Mouse (Mus musculus): ENCODE data around the gene Rps21.

Rps21 gene

DNA sequence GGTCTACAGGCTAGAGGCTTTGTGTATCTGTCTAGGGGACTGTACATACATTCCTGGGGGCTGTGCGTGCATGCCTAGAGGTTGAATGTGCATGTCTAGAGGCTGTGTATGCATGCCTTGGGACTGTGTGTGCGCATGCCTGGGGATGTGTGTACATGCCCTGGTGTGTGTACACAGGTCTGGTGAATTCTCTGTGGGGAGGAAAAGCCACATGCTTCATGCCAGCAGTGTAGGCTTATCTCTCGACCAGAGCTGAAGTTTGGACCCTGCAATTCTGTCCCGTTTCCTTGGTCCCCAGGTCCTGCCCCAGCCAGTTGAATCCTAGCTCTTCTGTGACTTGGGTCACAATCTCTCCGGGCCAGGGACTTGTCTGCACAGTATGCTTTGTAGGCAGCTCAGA is 34.4 kb downstream of the Rps21 start:
- no peak for DNase-seq

DNA sequence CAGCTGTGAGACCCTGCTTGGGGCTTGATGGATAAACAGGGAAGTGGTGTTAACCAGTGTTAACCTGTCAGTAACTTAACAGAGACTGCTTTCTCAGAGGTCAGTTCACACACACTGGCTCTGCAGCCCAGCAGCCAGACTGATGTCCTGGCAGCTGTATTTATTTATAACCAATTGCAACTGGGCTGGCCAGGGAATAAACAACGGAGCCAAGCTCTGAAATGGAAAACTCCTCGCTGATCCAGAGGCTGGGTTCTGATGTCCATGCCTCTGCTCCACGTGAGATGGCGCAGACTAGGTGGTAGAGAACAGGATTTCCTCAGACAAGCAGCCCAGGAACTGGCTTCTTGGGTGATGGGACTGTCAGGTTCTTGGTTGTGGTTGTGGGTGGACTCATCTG is 34.8 kb downstream of the Rps21 start:
- DNase-seq = no peak

DNA sequence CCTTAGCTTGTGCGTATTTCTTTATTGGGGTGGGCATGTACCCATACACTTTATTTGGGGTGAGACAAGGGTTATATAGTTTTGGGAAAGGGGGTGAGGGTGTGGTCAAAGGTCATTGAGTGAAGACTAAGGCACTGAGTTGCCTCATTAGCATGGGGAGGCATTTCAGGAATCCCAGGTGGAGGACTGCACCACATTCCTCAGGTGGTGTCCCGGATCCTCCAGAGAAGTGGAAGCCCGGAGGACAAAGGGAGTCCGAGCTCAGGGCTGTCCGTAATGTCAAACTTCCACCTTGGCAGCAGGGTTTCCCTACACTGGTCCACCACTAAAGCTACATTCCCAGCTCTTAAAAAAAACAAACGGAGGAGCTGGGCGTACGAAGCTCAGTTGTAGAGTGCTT is 35.7 kb downstream of the Rps21 start:
- no peak for DNase-seq

DNA sequence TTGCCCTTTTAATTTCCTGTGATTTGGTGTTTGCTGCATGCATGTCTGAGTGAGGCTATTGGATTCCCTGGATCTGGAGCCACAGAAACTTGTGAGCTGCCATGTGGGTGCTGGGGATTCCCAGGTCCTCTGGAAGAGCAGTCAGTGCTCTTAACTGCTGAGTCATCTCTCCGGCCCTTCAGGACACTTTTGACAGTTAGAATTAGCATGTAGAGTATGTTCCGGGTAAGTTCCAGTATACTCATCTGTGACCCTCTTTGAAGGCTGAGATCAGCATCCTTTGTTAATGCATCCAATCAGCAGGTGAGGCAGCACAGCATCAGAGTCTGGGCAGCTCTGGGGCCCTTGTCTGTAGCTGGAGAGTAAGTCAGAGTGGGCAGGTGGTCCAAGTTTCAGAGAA is 43.1 kb downstream of the Rps21 start:
- DNase-seq = no peak

DNA sequence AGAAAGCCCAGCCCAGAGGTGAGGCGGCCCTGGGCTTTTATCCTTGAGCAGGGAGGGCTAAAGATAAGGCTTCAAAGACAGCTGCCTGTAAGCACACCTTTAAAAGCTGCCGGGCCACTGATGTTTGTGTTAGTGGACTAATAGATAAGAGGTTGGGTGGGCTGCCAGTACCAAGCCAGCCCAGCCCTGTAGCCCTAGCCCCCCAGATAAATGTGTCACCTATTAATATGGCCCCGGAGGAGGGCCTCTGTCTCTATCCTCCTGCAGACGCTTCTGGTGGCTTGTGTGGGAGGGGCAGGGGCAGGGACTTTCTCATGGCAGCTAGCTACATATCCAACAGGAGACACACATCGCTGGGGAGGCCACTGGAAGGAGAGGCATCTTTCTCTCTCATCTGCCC is 43.6 kb downstream of the Rps21 start:
- no peak for DNase-seq

DNA sequence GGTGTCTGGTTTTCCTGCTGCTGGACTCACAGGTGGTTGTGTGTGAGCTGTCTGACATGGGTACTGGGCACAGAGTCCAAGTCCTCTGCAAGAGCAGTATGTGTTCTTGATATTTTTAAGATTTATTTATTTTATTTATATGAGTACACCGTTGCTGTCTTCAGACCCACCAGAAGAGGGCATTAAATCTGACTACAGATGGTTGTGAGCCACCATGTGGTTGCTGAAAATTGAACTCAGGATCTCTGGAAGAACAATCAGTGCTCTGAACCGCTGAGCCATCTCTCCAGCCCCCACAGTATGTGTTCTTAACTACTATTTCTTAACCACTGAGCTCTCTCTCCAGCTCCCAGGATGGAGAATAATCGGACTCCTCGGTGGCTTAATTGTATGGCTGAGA is 45.0 kb downstream of the Rps21 start:
- no peak for DNase-seq

DNA sequence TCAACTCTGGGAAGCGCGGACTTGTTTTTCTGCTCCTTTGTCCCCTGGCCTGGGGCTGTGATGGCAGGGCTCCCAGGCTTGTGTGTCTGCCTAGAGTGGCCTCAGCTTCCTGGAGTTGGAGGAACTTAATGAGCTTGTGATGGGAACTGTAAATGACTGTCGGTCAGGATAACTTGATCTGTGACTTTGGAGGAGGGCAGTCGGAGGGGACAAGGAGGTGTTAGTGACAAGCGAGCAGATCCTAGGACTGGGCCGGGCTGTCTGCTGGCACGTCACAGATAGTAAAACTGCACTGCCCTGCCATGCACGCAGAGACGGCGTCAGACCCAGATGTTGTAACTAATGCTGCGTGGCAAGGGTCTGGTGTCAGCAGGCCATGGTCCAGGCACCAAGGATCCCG is 46.3 kb downstream of the Rps21 start:
- DNase-seq = no peak

DNA sequence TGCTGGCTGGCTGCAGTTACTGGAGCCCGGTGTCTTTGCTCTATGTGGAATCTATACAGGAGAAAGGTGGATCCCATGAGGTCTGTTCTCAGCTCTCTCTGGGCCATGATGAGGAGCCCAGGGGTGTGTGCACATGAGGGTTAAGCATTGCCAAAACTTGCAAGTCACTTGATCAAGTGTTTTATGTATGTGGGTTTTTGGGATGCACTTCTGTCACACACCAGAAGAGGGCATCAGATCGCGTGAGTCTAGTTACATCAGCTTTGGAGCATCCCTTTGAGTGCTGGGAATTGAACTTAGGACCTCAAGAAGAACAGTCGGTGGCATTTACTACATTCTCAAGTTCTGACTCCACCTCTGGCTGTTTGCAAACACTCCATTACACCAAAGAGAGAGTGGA is 47.4 kb downstream of the Rps21 start:
- no peak for DNase-seq

DNA sequence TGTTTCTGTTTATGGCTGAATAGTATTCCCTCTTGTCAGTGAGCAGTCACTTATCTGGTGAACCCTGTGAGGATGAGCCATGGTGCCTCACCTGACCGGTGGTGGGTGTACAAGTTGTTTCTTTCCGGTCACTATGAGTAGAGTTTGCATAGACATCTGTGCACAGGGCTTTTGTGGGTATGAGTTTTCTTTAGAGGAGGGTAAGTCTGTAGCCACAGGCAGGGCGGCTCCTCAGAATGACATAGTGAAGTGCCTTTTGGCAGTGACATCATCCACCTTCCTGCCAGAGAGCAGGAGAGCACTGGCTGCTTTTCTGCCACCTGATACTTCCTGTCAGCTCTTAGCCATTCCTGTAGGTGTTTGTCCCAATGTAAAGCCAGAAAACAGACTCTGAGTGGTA is 48.3 kb downstream of the Rps21 start:
- no peak for DNase-seq

DNA sequence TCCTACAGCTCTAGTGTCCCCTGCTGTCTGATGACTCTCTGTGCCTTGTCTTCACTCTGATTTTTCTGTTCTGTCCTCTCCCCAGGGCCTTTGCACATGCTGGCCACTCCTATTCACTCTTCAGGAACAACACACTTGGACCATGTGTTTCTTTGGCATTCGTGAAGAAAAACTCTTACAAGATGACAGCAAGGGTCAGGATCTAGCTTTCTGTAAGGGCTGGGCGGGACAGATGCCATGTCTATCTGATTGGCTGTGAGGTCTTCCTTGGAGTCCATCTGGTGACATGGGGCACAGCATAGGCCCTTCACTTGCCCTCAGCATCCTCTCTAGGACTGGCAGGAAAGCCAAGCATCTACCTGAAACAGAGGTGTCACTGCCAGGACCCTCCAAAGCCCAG is 48.8 kb downstream of the Rps21 start:
- no peak for DNase-seq

DNA sequence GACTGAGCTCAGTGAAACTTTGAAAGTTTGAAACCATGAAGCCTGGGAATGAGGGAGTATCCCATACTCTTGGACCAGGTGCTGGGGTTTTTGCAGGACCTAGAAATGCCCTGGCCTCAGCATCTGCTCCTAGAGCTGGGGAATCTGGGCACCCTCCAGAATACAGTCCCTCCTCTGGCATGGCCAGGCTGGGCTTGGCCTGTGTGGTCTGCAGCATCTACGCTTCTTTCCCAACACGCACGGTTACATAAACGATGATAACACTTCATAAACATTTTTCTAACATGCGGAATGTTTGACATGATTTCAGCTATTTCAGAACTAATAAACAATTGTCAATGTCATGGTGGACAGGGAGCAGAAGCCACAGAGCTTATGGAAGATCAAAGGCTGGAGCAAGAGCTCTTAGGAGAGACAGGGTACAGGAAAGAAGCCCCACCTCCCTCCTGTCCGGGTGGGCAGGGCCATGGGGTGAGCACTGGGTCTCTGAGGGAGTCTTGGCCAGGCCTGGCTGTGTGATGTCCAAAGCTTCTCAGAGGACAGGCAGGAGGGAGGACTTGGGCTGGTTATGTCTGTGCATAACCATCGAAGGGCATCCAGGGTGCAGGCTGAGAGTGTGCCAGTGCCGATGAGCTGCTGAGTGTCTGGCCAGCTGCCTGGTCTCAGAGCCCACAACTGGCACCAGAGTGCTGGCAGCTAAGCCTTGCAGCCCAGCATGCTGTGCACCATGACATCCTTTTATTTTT is 49.4 kb downstream of the Rps21 start:
- no peak for DNase-seq

DNA sequence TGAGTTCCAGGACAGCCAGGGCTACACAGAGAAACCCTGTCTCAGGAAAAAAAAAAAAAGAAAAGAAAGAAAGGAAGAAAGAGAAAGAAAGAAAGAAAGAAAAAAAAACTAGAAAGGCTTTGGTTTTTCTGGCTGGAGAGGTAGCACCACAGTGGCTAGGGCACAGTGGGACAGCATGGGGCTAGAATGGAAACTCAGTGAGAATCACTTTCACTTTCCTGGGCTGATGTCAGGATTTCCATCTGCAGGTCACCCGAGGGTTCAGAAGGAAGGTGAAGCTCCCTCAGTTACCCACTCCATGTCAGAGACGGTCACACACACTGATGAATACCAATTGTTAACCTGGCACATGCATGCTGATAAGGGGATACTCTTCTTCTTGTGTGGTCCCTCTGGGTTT is 50.5 kb downstream of the Rps21 start:
- DNase-seq = no peak
